ENCODE assay signal across 19 mouse cellular contexts in genomic region chr19:56398528-56398795, GRCm38 (mm10). TPM values are rescaled to one million over a fixed set of nuclear protein-coding genes. Genes with fewer than 3 reads are reported as not detected.
DNase-seq lines count a peak whose midpoint lies in the region; ATAC-seq and TF ChIP-seq lines count a peak whose summit lies in the region.
"Had no signal": no experiment of that assay in that cellular context is flagged by ENCODE, and none has a peak within 500 bp of the region (broad histone marks: within the 10 kb centered on the region; RNA-seq: fewer than 3 reads in every experiment).

No protein-coding gene starts in this region.

- ATAC-seq in heart, embryonic 12.5 days (ENCODE audit: insufficient number of reproducible peaks, low FRiP score): no peak
- no peak for ATAC-seq in liver, embryonic 12.5 days
- no peak for ATAC-seq in liver, embryonic 16.5 days (ENCODE audit: low read depth)
- ATAC-seq: forebrain, embryonic 13.5 days; midbrain, embryonic 16.5 days had no signal

- H3K4me2 ChIP-seq in heart, embryonic 12.5 days: peak overlapping the region; percentile 90; the same call in 1 of the 2 replicates
- peak overlapping the region; percentile 92 for H3K4me2 ChIP-seq in liver, embryonic 12.5 days
- H3K4me2 ChIP-seq in liver, embryonic 16.5 days (ENCODE audit: low read depth, low read length): 0 out of 2 replicates have a peak overlapping the region, but pooled peaks have one; percentile 90

- no peak for TF ChIP-seq EP300 in MEL (IDR thresholded peaks at IDR 0.05; ENCODE audit: low read depth in 1 of 2, low read length in 2 of 2)

- no peak for DNase-seq in heart, adult 11 months
- DNase-seq in liver (no peak), MEL (ENCODE audit: low read depth, low spot score) (peak; percentile 29)
- no peak for DNase-seq in layer of hippocampus, adult 2 months (ENCODE audit: low spot score in 2 of 2)
- no peak for DNase-seq in limb, embryonic 10.5 days (ENCODE audit: low spot score)
- DNase-seq: cerebellum, adult 8-10 months; gastrocnemius, postnatal 25 days; kidney, adult 9 months; lung, postnatal 14 days; retina, postnatal 1 day had no signal

- TF ChIP-seq RAD21 in MEL (IDR thresholded peaks at IDR 0.05; ENCODE audit: low read depth, low read length): no peak

- H3K27me3 ChIP-seq in heart, embryonic 12.5 days (replicated peaks): peaks cover 4% of the 10 kb centered on the region; the same call in 1 of the 2 replicates
- H3K27me3 ChIP-seq in liver, embryonic 12.5 days (replicated peaks): no peaks in the 10 kb centered on the region
- H3K27me3 ChIP-seq in MEL (ENCODE audit: control insufficient read depth in 1 of 2, insufficient read depth in 2 of 2, low read length in 2 of 2): no peaks in the 10 kb centered on the region
- no peaks in the 10 kb centered on the region for H3K27me3 ChIP-seq in liver, embryonic 16.5 days (ENCODE audit: control insufficient read depth, insufficient read depth, low read depth, low read length)
- H3K27me3 ChIP-seq in limb, embryonic 10.5 days (ENCODE audit: low read depth, poor library complexity, severe bottlenecking): peaks cover 22% of the 10 kb centered on the region

- H3K9me3 ChIP-seq in heart, embryonic 12.5 days (replicated peaks): no peaks in the 10 kb centered on the region
- no peaks in the 10 kb centered on the region for H3K9me3 ChIP-seq in liver, embryonic 12.5 days (replicated peaks)
- H3K9me3 ChIP-seq in MEL (replicated peaks; ENCODE audit: insufficient read depth, low read length): no peaks in the 10 kb centered on the region
- no peaks in the 10 kb centered on the region for H3K9me3 ChIP-seq in liver, embryonic 16.5 days (replicated peaks; ENCODE audit: control insufficient read depth, low read length)
- no peaks in the 10 kb centered on the region for H3K9me3 ChIP-seq in limb, embryonic 10.5 days (replicated peaks)
- H3K9me3 ChIP-seq: embryonic facial prominence, embryonic 10.5 days; forebrain, embryonic 13.5 days; hindbrain, embryonic 10.5 days; limb, embryonic 13.5 days had no signal

- H3K9ac ChIP-seq in heart, embryonic 12.5 days: no peak overlapping the region
- 0 out of 2 replicates have a peak overlapping the region, but pooled peaks have one; percentile 88 for H3K9ac ChIP-seq in liver, embryonic 12.5 days
- H3K9ac ChIP-seq in MEL (ENCODE audit: control insufficient read depth, low read depth, low read length, poor library complexity, severe bottlenecking): 0 out of 2 replicates have a peak overlapping the region, but pooled peaks have one; percentile 7
- H3K9ac ChIP-seq in liver, embryonic 16.5 days (ENCODE audit: low read depth, low read length): no peak overlapping the region
- H3K9ac ChIP-seq: forebrain, embryonic 13.5 days had no signal

- H3K79me2 ChIP-seq in MEL (ENCODE audit: control insufficient read depth, insufficient read depth, low read length, poor library complexity): peaks cover 35% of the 10 kb centered on the region

- no peak for TF ChIP-seq POLR2A in MEL (IDR thresholded peaks at IDR 0.05; ENCODE audit: control insufficient read depth in 1 of 2, insufficient read depth in 1 of 2, low read depth in 1 of 2, low read length in 2 of 2, poor library complexity in 1 of 2)

- peaks cover 26% of the 10 kb centered on the region for H3K4me1 ChIP-seq in heart, embryonic 12.5 days (replicated peaks)
- peaks cover 70% of the 10 kb centered on the region for H3K4me1 ChIP-seq in liver, embryonic 12.5 days
- peaks cover 27 to 57% of the 10 kb centered on the region in 2 experiments for H3K4me1 ChIP-seq in MEL (ENCODE audit: control insufficient read depth in 1 of 2, insufficient read depth in 2 of 2, low read length in 2 of 2)
- peaks cover 50% of the 10 kb centered on the region for H3K4me1 ChIP-seq in liver, embryonic 16.5 days (ENCODE audit: control insufficient read depth, low read depth, low read length)
- peaks cover 76% of the 10 kb centered on the region for H3K4me1 ChIP-seq in limb, embryonic 10.5 days

- TF ChIP-seq CTCF in MEL (IDR thresholded peaks at IDR 0.05 in 2 of 3, conservative IDR thresholded peaks at IDR 0.05 in 1 of 3; ENCODE audit: control insufficient read depth in 1 of 3, insufficient read depth in 1 of 3, low read depth in 2 of 3, low read length in 3 of 3, poor library complexity in 1 of 3, severe bottlenecking in 1 of 3): no peak
- TF ChIP-seq CTCF in layer of hippocampus, adult 2 months (conservative IDR thresholded peaks at IDR 0.05): no peak

- H3K36me3 ChIP-seq in heart, embryonic 12.5 days: peaks cover 8% of the 10 kb centered on the region; the same call in 1 of the 2 replicates
- peaks cover 8% of the 10 kb centered on the region; the same call in 1 of the 2 replicates for H3K36me3 ChIP-seq in liver, embryonic 12.5 days
- H3K36me3 ChIP-seq in MEL (ENCODE audit: control insufficient read depth in 1 of 2, insufficient read depth in 2 of 2, low read length in 2 of 2): peaks cover 0 to 38% of the 10 kb centered on the region in 2 experiments; a peak in 3 of 4 replicates
- H3K36me3 ChIP-seq in liver, embryonic 16.5 days (ENCODE audit: control insufficient read depth, insufficient read depth): no peaks in the 10 kb centered on the region
- H3K36me3 ChIP-seq in limb, embryonic 10.5 days: peaks cover 4% of the 10 kb centered on the region; the same call in 1 of the 2 replicates
- H3K36me3 ChIP-seq: hindbrain, embryonic 10.5 days; limb, embryonic 13.5 days had no signal

- H3K4me3 ChIP-seq in heart, embryonic 12.5 days: no peak overlapping the region
- no peak overlapping the region for H3K4me3 ChIP-seq in liver, embryonic 12.5 days
- H3K4me3 ChIP-seq in MEL (ENCODE audit: control insufficient read depth in 1 of 2, insufficient read depth in 1 of 2, low read depth in 2 of 2, low read length in 2 of 2): peak overlapping the region in 1 of 2 experiments; percentile 3; a peak in 2 of 4 replicates
- H3K4me3 ChIP-seq in liver, embryonic 16.5 days (ENCODE audit: low read depth, low read length): no peak overlapping the region
- no peak overlapping the region for H3K4me3 ChIP-seq in layer of hippocampus, adult 2 months
- H3K4me3 ChIP-seq in limb, embryonic 10.5 days: no peak overlapping the region

- no peak overlapping the region for H3K27ac ChIP-seq in heart, embryonic 12.5 days (ENCODE audit: poor library complexity, severe bottlenecking)
- peak overlapping the region; percentile 47; the same call in 1 of the 2 replicates for H3K27ac ChIP-seq in liver, embryonic 12.5 days
- no peak overlapping the region for H3K27ac ChIP-seq in MEL (ENCODE audit: control insufficient read depth, low read depth, low read length)
- peak overlapping the region; percentile 83; the same call in 1 of the 2 replicates for H3K27ac ChIP-seq in liver, embryonic 16.5 days (ENCODE audit: low read length)
- no peak overlapping the region for H3K27ac ChIP-seq in layer of hippocampus, adult 2 months
- H3K27ac ChIP-seq in limb, embryonic 10.5 days: no peak overlapping the region
- H3K27ac ChIP-seq: embryonic facial prominence, embryonic 10.5 days; forebrain, embryonic 13.5 days; hindbrain, embryonic 10.5 days; limb, embryonic 13.5 days had no signal

TF ChIP-seq in MEL, 35 proteins besides CTCF, POLR2A, EP300 and RAD21:
- 0 out of 2 replicates have a peak, but pooled peaks have one; percentile 1 for TF ChIP-seq ETS1 (IDR thresholded peaks at IDR 0.05; ENCODE audit: low read depth, low read length)
- peak; percentile 89 for TF ChIP-seq ZNF384 (IDR thresholded peaks at IDR 0.05; ENCODE audit: low read depth, low read length)
- TF ChIP-seq SIN3A (IDR thresholded peaks at IDR 0.05; ENCODE audit: low read length): 0 out of 2 replicates have a peak, but pooled peaks have one; percentile 6
- TF ChIP-seq CHD2 (IDR thresholded peaks at IDR 0.05; ENCODE audit: low read length): no peak

RNA-seq across cellular contexts. Expression of gene Casp7, which starts 1.5 kb away (rescaled TPM):
- 31.6 and 33.9 TPM in 2 replicates for polyA plus RNA-seq in heart, embryonic 12.5 days (2016; fragmentation: Nextera tagmentation; extraction: Ambion mirVana)
- polyA plus RNA-seq in liver, embryonic 12.5 days (2016; fragmentation: Nextera tagmentation; extraction: Ambion mirVana): 16.8 and 17.6 TPM in 2 replicates
- 53.9 and 70.4 TPM in 2 replicates for total RNA-seq in MEL (2012; rRNA removed)
- 10 to 100 TPM in 1 of 2 experiments, not detected in 1; 69.4 TPM for polyA plus RNA-seq in MEL (2012; ENCODE audit: insufficient read depth in 1 of 2, insufficient read length in 2 of 2, low read depth in 1 of 2, low replicate concordance in 2 of 2, missing spikeins in 1 of 2)
- polyA plus RNA-seq in liver, embryonic 16.5 days (2015; fragmentation: Nextera tagmentation; extraction: Ambion mirVana): 10.3 and 10.6 TPM in 2 replicates
- total RNA-seq in layer of hippocampus, adult 2 months (2021): 1 to 10 TPM; 2.3 to 2.6 TPM
- 19.3 and 24.5 TPM in 2 replicates for polyA plus RNA-seq in limb, embryonic 10.5 days (2016; fragmentation: Nextera tagmentation; extraction: Ambion mirVana)

RNA-seq across cellular contexts. Expression of gene Nrap, which starts 8.6 kb away (rescaled TPM):
- polyA plus RNA-seq in heart, embryonic 12.5 days (2016; fragmentation: Nextera tagmentation; extraction: Ambion mirVana): 23.2 and 26.3 TPM in 2 replicates
- polyA plus RNA-seq in liver, embryonic 12.5 days (2016; fragmentation: Nextera tagmentation; extraction: Ambion mirVana): 0.10 and 0.13 TPM in 2 replicates
- total RNA-seq in MEL (2012; rRNA removed): 0.07 and 0.08 TPM in 2 replicates
- under 1 TPM in 1 of 2 experiments, not detected in 1; 0.11 TPM for polyA plus RNA-seq in MEL (2012; ENCODE audit: insufficient read depth in 1 of 2, insufficient read length in 2 of 2, low read depth in 1 of 2, low replicate concordance in 2 of 2, missing spikeins in 1 of 2)
- 0.28 and 0.32 TPM in 2 replicates for polyA plus RNA-seq in liver, embryonic 16.5 days (2015; fragmentation: Nextera tagmentation; extraction: Ambion mirVana)
- under 1 TPM; 0.15 TPM for total RNA-seq in layer of hippocampus, adult 2 months (2021)
- polyA plus RNA-seq in limb, embryonic 10.5 days (2016; fragmentation: Nextera tagmentation; extraction: Ambion mirVana): 0.09 TPM in 1 of 2 replicates, not detected in the other
- total RNA-seq: adrenal gland, adult 2 months had no signal
- polyA plus RNA-seq: adrenal gland, adult 2 months had no signal

Comparison
In these comparisons a context has a peak if more than half of its experiments do, and no peak if none do; other contexts are left out.
1. H3K9ac ChIP-seq: peak in liver, embryonic 12.5 days (single experiment) and MEL (single experiment); none in heart, embryonic 12.5 days (single experiment) and liver, embryonic 16.5 days (single experiment).
2. H3K27ac ChIP-seq: peak in liver, embryonic 12.5 days (single experiment) and liver, embryonic 16.5 days (single experiment); none in heart, embryonic 12.5 days (single experiment), MEL (single experiment), layer of hippocampus, adult 2 months (single experiment) and limb, embryonic 10.5 days (single experiment).
3. RNA of gene Nrap, which starts 8.6 kb away (polyA plus RNA-seq): 23.2 to 26.3 TPM in heart, embryonic 12.5 days; 0.28 to 0.32 TPM in liver, embryonic 16.5 days, 0.11 TPM in MEL, 0.10 to 0.13 TPM in liver, embryonic 12.5 days and 0.09 TPM in limb, embryonic 10.5 days; every median in the first group is over 10 times any median in the second.
4. Peak in every context shown above with its lines, with median percentiles within 50 percentile points of each other: H3K4me2 ChIP-seq.